Mouse (Mus musculus) megakaryocyte, embryonic 14.5 days (primary cell): ENCODE measurements around the gene Ap1g2.

Source experiments
- FLI1 ChIP-seq: IDR thresholded peaks from 2 replicates; pipeline ENCODE4 v1.6.1; 2012; ENCODE audit warnings: low read length, inconsistent platforms, mixed read lengths
- GATA1 ChIP-seq: IDR thresholded peaks from 3 replicates; pipeline ENCODE4 v1.6.1; 2012; ENCODE audit warnings: mixed read lengths, low read length, inconsistent platforms, borderline replicate concordance

GRCm38 (mm10) chr14:55114759-55115701, 8.6 kb upstream of the Ap1g2 start:
- TF ChIP-seq GATA1 (no peak), FLI1 (no peak)
